Mouse (Mus musculus): Measurements from ENCODE around the gene Cfap57.
"Not testable (repeated sequence)": the region's sequence is repeated elsewhere in the genome, so short reads cannot be mapped to it uniquely, and the experiment has no call there.

Cfap57 gene

GRCm38 (mm10) chr4:118516699-118517496 lies 103.7 kb downstream of the Cfap57 start:
- DNase-seq: no peak

GRCm38 (mm10) chr4:118509050-118509449 lies 111.5 kb downstream of the Cfap57 start:
- DNase-seq: no peak

DNA sequence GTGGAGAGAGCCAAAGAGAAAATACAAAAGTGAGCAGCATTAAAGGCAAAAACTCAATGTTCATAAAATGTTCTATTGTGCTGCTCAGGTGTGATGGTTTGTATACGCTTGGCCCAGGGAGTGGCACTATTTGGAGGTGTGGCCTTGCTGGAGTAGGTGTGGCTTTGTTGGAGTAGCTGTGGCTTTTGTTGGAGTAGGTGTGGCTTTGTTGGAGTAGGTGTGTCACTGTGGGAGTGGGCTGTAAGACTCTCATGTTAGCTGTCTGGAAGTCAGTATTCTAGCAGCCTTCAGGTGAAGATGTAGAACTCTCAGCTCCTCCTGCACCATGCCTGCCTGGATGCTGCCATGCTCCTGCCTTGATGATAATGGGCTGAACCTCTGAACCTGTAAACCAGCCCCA lies 113.4 kb downstream of the Cfap57 start:
- not testable (repeated sequence) for DNase-seq

GRCm38 (mm10) chr4:118505551-118505950 lies 115.0 kb downstream of the Cfap57 start:
- no peak for DNase-seq
